Mouse (Mus musculus) hindbrain, embryonic 13.5 days (tissue): ENCODE measurements around the gene Snx1. TPM values are rescaled to one million over a fixed set of nuclear protein-coding genes. Genes with fewer than 3 reads are reported as not detected.

Experiments used
- ATAC-seq: fragments of 200-750 bp; cut with Nextera tagmentation; 2 replicates; pipeline ENCODE4 v1.8.0; 2017; ENCODE audit warnings: moderate TSS enrichment; ENCODE audit not compliant: low FRiP score
- H3K27ac ChIP-seq: fragments of 300-500 bp; sonication (generic); 2 replicates; pipeline ENCODE4 v1.5.1; 2015; ENCODE audit warnings: inconsistent platforms, mild to moderate bottlenecking, moderate library complexity
- H3K27me3 ChIP-seq: fragments of 300-500 bp; sonication (generic); 2 replicates; pipeline ENCODE4 v1.6.1; 2015; ENCODE audit warnings: mild to moderate bottlenecking, inconsistent platforms
- H3K36me3 ChIP-seq: fragments of 300-500 bp; sonication (generic); 2 replicates; pipeline ENCODE4 v1.6.1; 2015; ENCODE audit warnings: mild to moderate bottlenecking, inconsistent platforms
- H3K4me1 ChIP-seq: fragments of 300-500 bp; sonication (generic); replicated peaks from 2 replicates; pipeline ENCODE4 v1.6.1; 2015; ENCODE audit warnings: inconsistent platforms
- H3K4me2 ChIP-seq: fragments of 300-500 bp; sonication (generic); 2 replicates; pipeline ENCODE4 v1.6.1; 2015; ENCODE audit warnings: inconsistent platforms, mild to moderate bottlenecking, moderate library complexity
- H3K4me3 ChIP-seq: fragments of 300-500 bp; sonication (generic); 2 replicates; pipeline ENCODE4 v1.5.1; 2015; ENCODE audit warnings: mild to moderate bottlenecking, inconsistent platforms
- H3K9ac ChIP-seq: fragments of 300-500 bp; sonication (generic); 2 replicates; pipeline ENCODE4 v1.6.1; 2015; ENCODE audit warnings: mild to moderate bottlenecking, inconsistent platforms
- H3K9me3 ChIP-seq: fragments of 300-500 bp; sonication (generic); 2 replicates; pipeline ENCODE4 v1.6.1; 2016; ENCODE audit warnings: inconsistent platforms
- WGBS: fragments of 180-500 bp; shearing (Covaris S2); methylation state at CpG from one replicate; pipeline ENCODE4 v1.1.7; 2015; 5-methylcytosine and 5-hydroxymethylcytosine counted together
- polyA plus RNA-seq: library from polyadenylated mRNA; unstranded; fragments of >200 nt; fragmentation: Nextera tagmentation; extraction: Ambion mirVana; gene quantifications from 2 replicates; pipeline ENCODE4 v1.2.1, GENCODE M21; 2015

The Snx1 gene
- polyA plus RNA-seq: 90.2 and 93.1 TPM in 2 replicates

DNA sequence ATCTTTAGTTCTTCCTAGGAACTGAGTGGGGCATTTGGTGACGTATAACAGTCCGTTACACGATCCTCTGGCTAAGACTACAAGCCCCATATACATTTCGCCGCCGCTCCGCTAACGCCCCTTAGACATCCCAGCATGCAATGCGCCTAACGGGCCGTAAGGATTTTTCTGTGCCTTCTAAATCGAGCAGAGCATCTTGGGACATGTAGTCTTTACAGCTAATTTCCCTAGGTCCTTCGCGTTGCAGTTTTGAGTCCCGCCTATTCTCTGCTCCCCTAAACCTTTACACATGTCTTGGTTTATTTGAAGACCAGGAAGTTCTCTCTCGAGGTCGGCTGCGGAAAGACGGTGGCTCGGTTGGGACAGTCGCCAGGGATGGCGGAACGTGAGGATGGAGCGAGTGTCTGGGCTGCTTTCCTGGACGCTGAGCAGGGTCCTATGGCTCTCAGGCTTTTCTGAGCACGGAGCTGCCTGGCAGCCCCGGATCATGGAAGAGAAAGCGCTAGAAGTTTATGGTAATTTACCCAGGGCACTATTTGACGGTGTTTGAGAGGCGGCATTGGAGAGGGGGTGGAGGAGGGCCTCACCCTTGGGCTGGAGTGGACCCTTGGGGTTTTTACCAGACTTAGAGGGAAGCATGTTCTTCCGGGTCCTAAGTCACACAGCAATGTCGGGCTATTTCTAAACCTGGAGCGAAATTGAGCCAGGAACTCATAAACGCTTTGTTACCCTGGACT lies at the start of gene Snx1, which contains the start of gene Ciao2a:
Gene Snx1, minus strand, starts transcription at position 132 of the 737 bp plus-strand sequence.
Gene Ciao2a, plus strand, starts transcription at position 156 of the 737 bp plus-strand sequence.
- Histone ChIP-seq H3K4me2 (peak within 1 kb of the TSS; percentile 72), H3K4me3 (peak within 1 kb of the TSS; percentile 62), H3K36me3 (0 out of 2 replicates have a peak, but pooled peaks cover 2% of the 10 kb centered on the region), H3K9ac (peak within 1 kb of the TSS; percentile 76), H3K9me3 (no peaks in the 10 kb centered on the region), H3K4me1 (peaks cover 42% of the 10 kb centered on the region), H3K27me3 (no peaks in the 10 kb centered on the region), H3K27ac (peak within 1 kb of the TSS; percentile 95)
- WGBS: 2% methylated on average over 34 of the region's 34 CpGs
- peak; percentile 76 for ATAC-seq

DNA sequence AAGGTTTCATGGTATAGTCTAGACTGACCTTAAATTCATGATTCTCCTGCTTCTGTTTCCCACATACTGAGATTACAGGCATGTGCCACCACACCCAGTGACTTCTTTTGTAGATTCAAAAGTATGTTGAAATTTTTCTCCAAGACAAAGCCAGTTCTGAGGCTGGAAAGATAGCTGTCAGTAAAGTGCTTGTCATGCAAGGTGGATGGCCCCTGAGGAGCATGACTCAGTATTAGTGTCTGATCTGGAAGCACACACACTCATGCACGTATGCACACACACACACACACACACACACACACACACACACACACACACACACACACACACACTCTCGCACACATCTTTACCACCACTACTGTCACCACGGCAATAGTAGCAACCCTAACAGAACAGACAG lies 48.6 kb upstream of the Snx1 start:
- Histone ChIP-seq H3K27ac (no peak overlapping the region), H3K4me1 (peaks cover 11% of the 10 kb centered on the region), H3K4me2 (no peak overlapping the region), H3K36me3 (no peaks in the 10 kb centered on the region), H3K4me3 (no peak overlapping the region), H3K27me3 (no peaks in the 10 kb centered on the region), H3K9me3 (no peaks in the 10 kb centered on the region), H3K9ac (no peak overlapping the region)
- no peak for ATAC-seq
- 94% methylated on average over 3 of the region's 3 CpGs for WGBS

DNA sequence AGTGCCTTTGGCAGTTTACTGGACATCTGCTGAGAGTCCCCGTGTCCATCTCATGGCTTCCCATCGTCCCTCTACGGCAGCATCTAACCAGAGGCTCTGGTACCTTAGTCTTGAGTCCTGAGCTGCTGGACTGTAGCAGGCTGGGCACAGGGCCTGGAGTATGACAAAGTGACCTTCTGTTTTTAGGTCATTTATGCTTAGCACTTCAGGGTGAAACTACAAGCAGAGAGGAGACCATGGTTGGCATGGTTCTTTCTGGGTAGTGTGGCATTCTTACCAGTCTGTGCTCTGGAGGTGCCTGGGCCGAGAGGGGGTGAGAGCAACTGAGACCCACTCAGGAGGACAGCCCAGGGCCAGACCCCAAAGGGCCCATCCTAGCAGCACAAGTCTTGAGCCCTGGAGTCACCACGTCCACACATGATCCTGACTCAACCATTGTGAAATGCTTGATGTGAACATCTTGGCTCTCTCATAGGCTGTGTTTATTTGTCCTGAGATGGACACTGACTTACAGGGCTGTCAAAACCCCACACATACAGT lies 47.0 kb upstream of the Snx1 start:
- H3K36me3 ChIP-seq: no peaks in the 10 kb centered on the region
- no peaks in the 10 kb centered on the region for H3K27me3 ChIP-seq
- H3K4me3 ChIP-seq: no peak overlapping the region
- H3K9ac ChIP-seq: no peak overlapping the region
- peaks cover 13% of the 10 kb centered on the region for H3K4me1 ChIP-seq
- 97% methylated on average over 5 of the region's 5 CpGs for WGBS
- no peak overlapping the region for H3K27ac ChIP-seq
- no peak for ATAC-seq
- no peaks in the 10 kb centered on the region for H3K9me3 ChIP-seq
- no peak overlapping the region for H3K4me2 ChIP-seq

GRCm38 (mm10) chr9:66171275-66171921 lies 45.0 kb upstream of the Snx1 start:
- Histone ChIP-seq H3K9ac (no peak overlapping the region), H3K9me3 (no peaks in the 10 kb centered on the region), H3K4me1 (peaks cover 13% of the 10 kb centered on the region), H3K4me2 (no peak overlapping the region), H3K4me3 (no peak overlapping the region), H3K27ac (no peak overlapping the region), H3K36me3 (no peaks in the 10 kb centered on the region), H3K27me3 (no peaks in the 10 kb centered on the region)
- WGBS: 48% methylated on average over 12 of the region's 12 CpGs
- no peak for ATAC-seq

- Histone ChIP-seq H3K4me1 (peaks cover 13% of the 10 kb centered on the region), H3K36me3 (no peaks in the 10 kb centered on the region), H3K9me3 (no peaks in the 10 kb centered on the region), H3K27ac (no peak overlapping the region), H3K4me2 (no peak overlapping the region), H3K9ac (no peak overlapping the region; the same call in 1 of the 2 replicates), H3K27me3 (no peaks in the 10 kb centered on the region), H3K4me3 (no peak overlapping the region)
- ATAC-seq: no peak
- WGBS: 6% methylated on average over 5 of the region's 5 CpGs
Observed at GRCm38 (mm10) chr9:66170506-66170905, 44.1 kb upstream of the Snx1 start.

DNA sequence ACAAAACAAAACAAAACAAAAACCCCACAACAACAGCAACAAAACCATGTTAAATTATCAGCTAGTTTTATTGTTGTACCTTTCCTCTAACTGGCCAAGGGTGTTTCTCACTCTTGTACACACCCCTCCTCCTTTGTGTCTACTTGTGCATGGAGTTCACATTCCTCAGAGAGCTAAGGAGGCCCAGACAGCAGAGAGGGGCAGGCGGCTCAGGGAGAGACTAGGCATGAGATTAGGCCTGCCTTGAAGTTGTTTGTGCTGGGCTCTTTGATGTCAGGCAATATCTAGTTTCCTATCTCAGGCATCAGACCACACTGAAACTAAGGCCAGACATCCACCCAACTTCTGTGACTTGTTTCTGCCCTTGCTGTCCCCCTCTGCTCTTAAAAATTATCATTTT lies 41.8 kb upstream of the Snx1 start:
- Histone ChIP-seq H3K9me3 (no peaks in the 10 kb centered on the region), H3K4me2 (no peak overlapping the region), H3K4me1 (peaks cover 13% of the 10 kb centered on the region), H3K36me3 (no peaks in the 10 kb centered on the region), H3K4me3 (no peak overlapping the region), H3K27me3 (no peaks in the 10 kb centered on the region), H3K27ac (no peak overlapping the region), H3K9ac (no peak overlapping the region)
- 10% methylated on average over 1 of the region's 1 CpGs for WGBS
- no peak for ATAC-seq

- Histone ChIP-seq H3K36me3 (no peaks in the 10 kb centered on the region), H3K4me2 (no peak overlapping the region), H3K9me3 (no peaks in the 10 kb centered on the region), H3K27ac (no peak overlapping the region), H3K27me3 (no peaks in the 10 kb centered on the region), H3K4me3 (no peak overlapping the region), H3K4me1 (peaks cover 13% of the 10 kb centered on the region), H3K9ac (no peak overlapping the region)
- WGBS: 91% methylated on average over 5 of the region's 5 CpGs
- no peak for ATAC-seq
Observed at GRCm38 (mm10) chr9:66167222-66167621, 40.8 kb upstream of the Snx1 start.

DNA sequence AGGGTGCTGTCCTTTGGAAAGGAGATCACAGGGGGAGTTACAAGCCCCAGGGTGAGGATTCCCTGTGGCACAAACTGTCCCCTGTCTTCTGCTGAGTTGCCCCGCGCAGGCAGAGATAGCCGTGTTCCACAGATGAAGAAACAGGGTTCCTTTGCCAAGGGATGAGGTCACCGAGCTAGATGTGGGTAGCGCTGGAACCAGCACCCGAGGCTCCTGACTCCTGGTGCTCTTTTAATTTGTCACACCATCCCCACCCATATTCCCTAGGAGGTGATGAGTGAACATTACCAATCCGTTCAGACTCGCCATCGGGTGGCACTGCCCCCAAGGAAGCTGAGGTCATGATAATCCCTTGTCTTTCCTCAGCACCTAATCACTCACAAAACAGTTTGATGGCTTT lies 36.6 kb upstream of the Snx1 start:
- Histone ChIP-seq H3K27me3 (peaks cover 17% of the 10 kb centered on the region), H3K4me3 (no peak overlapping the region), H3K36me3 (no peaks in the 10 kb centered on the region), H3K9me3 (no peaks in the 10 kb centered on the region), H3K9ac (no peak overlapping the region), H3K4me2 (no peak overlapping the region), H3K4me1 (peaks cover 4% of the 10 kb centered on the region), H3K27ac (no peak overlapping the region)
- ATAC-seq: no peak
- 82% methylated on average over 9 of the region's 9 CpGs for WGBS

GRCm38 (mm10) chr9:66160155-66160554 lies 33.8 kb upstream of the Snx1 start:
- no peak overlapping the region for H3K27ac ChIP-seq
- 94% methylated on average over 2 of the region's 2 CpGs for WGBS
- H3K4me1 ChIP-seq: peaks cover 8% of the 10 kb centered on the region
- H3K27me3 ChIP-seq: peaks cover 31% of the 10 kb centered on the region
- no peak overlapping the region for H3K4me2 ChIP-seq
- no peaks in the 10 kb centered on the region for H3K36me3 ChIP-seq
- no peak overlapping the region for H3K9ac ChIP-seq
- ATAC-seq: no peak
- no peak overlapping the region for H3K4me3 ChIP-seq
- H3K9me3 ChIP-seq: no peaks in the 10 kb centered on the region

DNA sequence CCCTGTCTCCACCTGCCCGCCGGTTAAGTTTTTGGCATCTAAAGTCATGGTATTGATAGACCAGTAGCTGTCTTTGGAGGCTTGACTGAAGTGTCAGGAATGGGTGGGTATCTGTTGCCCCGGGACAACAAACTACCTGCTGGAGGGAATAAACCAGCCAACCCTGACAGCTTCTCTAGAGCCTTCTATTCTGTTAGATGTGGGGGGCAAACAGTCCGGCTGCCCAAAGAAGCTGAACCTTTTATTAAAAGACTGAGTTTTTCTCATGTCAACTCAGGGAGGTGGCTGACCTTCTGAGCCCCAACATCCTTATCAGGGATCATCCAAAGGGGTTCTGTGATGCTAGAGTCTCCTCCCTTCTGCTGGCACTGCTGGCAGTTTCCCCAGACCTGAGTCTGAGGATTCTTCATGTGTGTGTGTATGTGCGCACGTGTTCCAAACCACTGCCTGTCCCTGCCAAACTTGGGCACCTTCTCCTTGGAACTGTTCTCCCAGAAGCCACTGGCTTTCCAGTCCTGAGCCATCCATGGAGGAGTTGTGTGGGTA lies 32.6 kb upstream of the Snx1 start:
- ATAC-seq: no peak
- 88% methylated on average over 6 of the region's 6 CpGs for WGBS
- peaks cover 31% of the 10 kb centered on the region for H3K27me3 ChIP-seq
- H3K4me1 ChIP-seq: peaks cover 8% of the 10 kb centered on the region
- H3K4me3 ChIP-seq: no peak overlapping the region
- H3K27ac ChIP-seq: no peak overlapping the region
- H3K9me3 ChIP-seq: no peaks in the 10 kb centered on the region
- no peaks in the 10 kb centered on the region for H3K36me3 ChIP-seq
- no peak overlapping the region for H3K4me2 ChIP-seq
- H3K9ac ChIP-seq: no peak overlapping the region

DNA sequence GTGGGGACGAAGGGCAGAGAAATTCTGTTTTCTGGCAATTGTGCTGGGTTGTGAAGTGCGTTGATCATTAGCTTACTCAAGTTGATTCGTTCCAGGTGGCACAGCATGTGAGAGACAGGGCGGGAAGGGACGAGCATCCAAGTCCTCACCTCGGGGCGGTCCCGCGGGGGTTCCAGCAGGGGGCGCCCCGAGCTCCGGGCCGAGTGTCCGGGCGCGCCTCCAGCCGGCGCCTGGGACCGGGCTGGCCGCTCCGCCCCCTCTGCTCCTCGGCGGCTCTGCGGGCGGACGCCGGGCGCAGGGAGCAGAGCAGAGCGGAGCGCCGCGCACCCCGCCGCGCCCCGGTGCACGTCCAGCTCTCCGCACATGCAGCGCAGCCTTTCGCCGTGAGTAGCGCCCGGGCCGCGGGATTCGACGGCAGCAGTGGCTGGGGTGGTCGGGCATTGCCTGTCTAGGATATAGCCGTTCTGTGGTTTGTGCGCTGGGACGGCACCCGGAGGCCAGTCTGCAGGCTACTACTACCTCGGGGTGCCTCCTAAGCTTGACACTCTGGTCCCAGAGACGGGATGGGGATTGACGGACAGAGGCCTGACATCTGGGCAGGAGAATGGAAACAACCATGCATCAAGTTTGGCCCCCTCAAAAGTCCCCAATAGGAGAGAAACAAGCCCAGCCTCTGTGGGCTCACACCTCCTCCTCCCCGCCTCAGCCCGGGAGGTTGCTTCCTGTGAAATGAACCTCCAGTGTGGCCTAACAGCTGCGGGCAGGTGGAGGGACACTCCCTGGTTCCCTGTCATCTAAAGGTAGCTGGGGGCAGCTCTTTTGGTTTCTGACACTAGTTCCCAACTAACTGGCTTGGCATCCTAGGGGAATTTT lies 31.8 kb upstream of the Snx1 start, which contains the start of gene Dapk2:
Gene Dapk2, plus strand, starts transcription at position 266 of the 873 bp plus-strand sequence.
- Histone ChIP-seq H3K4me2 (peak within 1 kb of the TSS; percentile 52), H3K27me3 (peaks cover 36% of the 10 kb centered on the region), H3K36me3 (no peaks in the 10 kb centered on the region), H3K4me3 (peak within 1 kb of the TSS; percentile 36), H3K4me1 (peaks cover 8% of the 10 kb centered on the region), H3K9me3 (no peaks in the 10 kb centered on the region), H3K9ac (0 out of 2 replicates have a peak within 1 kb of the TSS, but pooled peaks have one; percentile 46), H3K27ac (no peak within 1 kb of the TSS)
- WGBS: 2% methylated on average over 51 of the region's 58 CpGs
- no peak for ATAC-seq
